Mouse (Mus musculus) lung, embryonic 16.5 days (tissue): Measurements from ENCODE around the gene Rab38. TPM values are rescaled to one million over a fixed set of nuclear protein-coding genes. Genes with fewer than 3 reads are reported as not detected.

Experiments used
- ATAC-seq: fragments of 200-750 bp; cut with Nextera tagmentation; 2 replicates; pipeline ENCODE4 v1.8.0; 2017; ENCODE audit warnings: low read depth, mild to moderate bottlenecking, moderate library complexity
- H3K27ac ChIP-seq: fragments of 300-500 bp; sonication (generic); 2 replicates; pipeline ENCODE4 v1.5.1; 2014; ENCODE audit warnings: mild to moderate bottlenecking, control low read depth, low read length
- H3K27me3 ChIP-seq: fragments of 300-500 bp; sonication (generic); 2 replicates; pipeline ENCODE4 v1.6.1; 2014; ENCODE audit warnings: low read depth, low read length, mixed read lengths; ENCODE audit not compliant: control insufficient read depth, insufficient read depth
- H3K36me3 ChIP-seq: fragments of 300-500 bp; sonication (generic); 2 replicates; pipeline ENCODE4 v1.6.1; 2014; ENCODE audit warnings: low read length; ENCODE audit not compliant: control insufficient read depth, insufficient read depth
- H3K4me1 ChIP-seq: fragments of 300-500 bp; sonication (generic); replicated peaks from 2 replicates; pipeline ENCODE4 v1.6.1; 2014; ENCODE audit warnings: low read length, mixed read lengths; ENCODE audit not compliant: control insufficient read depth, insufficient read depth
- H3K4me2 ChIP-seq: fragments of 300-500 bp; sonication (generic); 2 replicates; pipeline ENCODE4 v1.6.1; 2014; ENCODE audit warnings: low read depth, low read length, control low read depth
- H3K4me3 ChIP-seq: fragments of 300-500 bp; sonication (generic); 2 replicates; pipeline ENCODE4 v1.5.1; 2014; ENCODE audit warnings: mild to moderate bottlenecking, low read length, control low read depth
- H3K9ac ChIP-seq: fragments of 300-500 bp; sonication (generic); 2 replicates; pipeline ENCODE4 v1.6.1; 2014; ENCODE audit warnings: low read length, control low read depth
- H3K9me3 ChIP-seq: fragments of 300-500 bp; sonication (generic); 2 replicates; pipeline ENCODE4 v1.6.1; 2016; ENCODE audit warnings: low read length; ENCODE audit not compliant: control insufficient read depth
- WGBS: fragments of 180-500 bp; shearing (Covaris S2); extraction: QIAGEN DNeasy Blood & Tissue Kit; methylation state at CpG from one replicate; pipeline ENCODE4 v1.1.7; 2014; 5-methylcytosine and 5-hydroxymethylcytosine counted together
- polyA plus RNA-seq: library from polyadenylated mRNA; unstranded; fragments of >200 nt; fragmentation: Nextera tagmentation; extraction: Ambion mirVana; gene quantifications from 2 replicates; pipeline ENCODE4 v1.2.1, GENCODE M21; 2015

The Rab38 gene
- polyA plus RNA-seq, 1 experiment from 2014 or later: 28.2 TPM

GRCm38 (mm10) chr7:88491020-88491419 is 60.9 kb downstream of the Rab38 start:
- H3K9ac ChIP-seq: no peak overlapping the region
- no peak overlapping the region for H3K4me3 ChIP-seq
- no peak for ATAC-seq
- no peaks in the 10 kb centered on the region for H3K36me3 ChIP-seq
- H3K27ac ChIP-seq: no peak overlapping the region
- WGBS: 9% methylated on average over 2 of the region's 2 CpGs
- H3K27me3 ChIP-seq: no peaks in the 10 kb centered on the region
- no peak overlapping the region for H3K4me2 ChIP-seq
- H3K9me3 ChIP-seq: no peaks in the 10 kb centered on the region
- no peaks in the 10 kb centered on the region for H3K4me1 ChIP-seq

- ATAC-seq: no peak
- WGBS: 87% methylated on average over 5 of the region's 5 CpGs
- Histone ChIP-seq H3K36me3 (no peaks in the 10 kb centered on the region), H3K9ac (no peak overlapping the region), H3K27me3 (no peaks in the 10 kb centered on the region), H3K4me3 (no peak overlapping the region), H3K4me1 (no peaks in the 10 kb centered on the region), H3K27ac (no peak overlapping the region), H3K9me3 (no peaks in the 10 kb centered on the region), H3K4me2 (no peak overlapping the region)
Observed at GRCm38 (mm10) chr7:88502217-88502817, 72.2 kb downstream of the Rab38 start.

- H3K27me3 ChIP-seq: no peaks in the 10 kb centered on the region
- WGBS: 66% methylated on average over 2 of the region's 2 CpGs
- H3K4me1 ChIP-seq: no peaks in the 10 kb centered on the region
- no peak overlapping the region for H3K4me2 ChIP-seq
- no peak for ATAC-seq
- H3K4me3 ChIP-seq: no peak overlapping the region
- no peaks in the 10 kb centered on the region for H3K36me3 ChIP-seq
- H3K9ac ChIP-seq: no peak overlapping the region
- H3K9me3 ChIP-seq: no peaks in the 10 kb centered on the region
- no peak overlapping the region for H3K27ac ChIP-seq
Observed at GRCm38 (mm10) chr7:88509748-88510147, 79.7 kb downstream of the Rab38 start.

GRCm38 (mm10) chr7:88522481-88522880 is 92.4 kb downstream of the Rab38 start:
- no peak overlapping the region for H3K4me2 ChIP-seq
- no peaks in the 10 kb centered on the region for H3K27me3 ChIP-seq
- H3K4me3 ChIP-seq: no peak overlapping the region
- 64% methylated on average over 1 of the region's 1 CpGs for WGBS
- ATAC-seq: no peak
- H3K9me3 ChIP-seq: no peaks in the 10 kb centered on the region
- H3K9ac ChIP-seq: no peak overlapping the region
- H3K4me1 ChIP-seq: no peaks in the 10 kb centered on the region
- H3K36me3 ChIP-seq: no peaks in the 10 kb centered on the region
- H3K27ac ChIP-seq: no peak overlapping the region

GRCm38 (mm10) chr7:88527100-88527671 is 97.1 kb downstream of the Rab38 start:
- no peaks in the 10 kb centered on the region for H3K4me1 ChIP-seq
- no peak overlapping the region for H3K4me3 ChIP-seq
- WGBS: 4% methylated on average over 1 of the region's 1 CpGs
- no peaks in the 10 kb centered on the region for H3K27me3 ChIP-seq
- H3K9ac ChIP-seq: no peak overlapping the region
- no peak overlapping the region for H3K27ac ChIP-seq
- no peaks in the 10 kb centered on the region for H3K9me3 ChIP-seq
- H3K4me2 ChIP-seq: no peak overlapping the region
- no peaks in the 10 kb centered on the region for H3K36me3 ChIP-seq
- ATAC-seq: no peak

- no peaks in the 10 kb centered on the region for H3K9me3 ChIP-seq
- no peak overlapping the region for H3K27ac ChIP-seq
- no peaks in the 10 kb centered on the region for H3K36me3 ChIP-seq
- H3K9ac ChIP-seq: no peak overlapping the region
- no peaks in the 10 kb centered on the region for H3K27me3 ChIP-seq
- ATAC-seq: no peak
- H3K4me3 ChIP-seq: no peak overlapping the region
- no peaks in the 10 kb centered on the region for H3K4me1 ChIP-seq
- no peak overlapping the region for H3K4me2 ChIP-seq
Observed at GRCm38 (mm10) chr7:88536127-88536531, 106.1 kb downstream of the Rab38 start.

GRCm38 (mm10) chr7:88536743-88537142 is 106.7 kb downstream of the Rab38 start:
- Histone ChIP-seq H3K27ac (no peak overlapping the region), H3K4me1 (no peaks in the 10 kb centered on the region), H3K9ac (no peak overlapping the region), H3K4me2 (no peak overlapping the region), H3K4me3 (no peak overlapping the region), H3K27me3 (no peaks in the 10 kb centered on the region), H3K36me3 (no peaks in the 10 kb centered on the region), H3K9me3 (no peaks in the 10 kb centered on the region)
- ATAC-seq: no peak
- WGBS: 41% methylated on average over 3 of the region's 3 CpGs

Other genes with a start within 250 kb of the Rab38 start
- 181 and 210 TPM in 2 replicates for gene Ctsc, start 152.2 kb upstream of the Rab38 start, polyA plus RNA-seq